Comparison of ENCODE assay signal across 9 mouse cellular contexts in genomic region chr11:4440978-4441377, GRCm38 (mm10). TPM values are rescaled to one million over a fixed set of nuclear protein-coding genes. Genes with fewer than 3 reads are reported as not detected.
DNase-seq lines count a peak whose midpoint lies in the region; TF ChIP-seq lines count a peak whose summit lies in the region.
"Had no signal": no experiment of that assay in that cellular context is flagged by ENCODE, and none has a peak within 500 bp of the region (broad histone marks: within the 10 kb centered on the region; RNA-seq: fewer than 3 reads in every experiment).

Gene Hormad2 (minus strand): TSS chr11:4441105.

- H3K27ac ChIP-seq in kidney, adult 2 months (ENCODE audit: insufficient read depth, low read depth, low read length) = no peak within 1 kb of the TSS

- 53% methylated on average over 19 of the region's 19 CpGs for WGBS in kidney, adult 2 months

- TF ChIP-seq CTCF in kidney, adult 2 months (conservative IDR thresholded peaks at IDR 0.05; ENCODE audit: insufficient read depth, insufficient read length, low read depth, low read length) = no peak

- no peaks in the 10 kb centered on the region for H3K27me3 ChIP-seq in kidney, adult 2 months (replicated peaks; ENCODE audit: control insufficient read depth, insufficient read depth, low read length)

- no peak within 1 kb of the TSS for H3K4me3 ChIP-seq in kidney, adult 2 months (ENCODE audit: insufficient read depth, low read depth, low read length)

- peak; percentile 23 for DNase-seq in kidney, adult 2 months
- no peak for DNase-seq in kidney, adult 9 months
- DNase-seq in embryo, embryonic 10 days (ENCODE audit: low spot score) = peak; percentile 45
- DNase-seq in liver = peak; percentile 67
- DNase-seq in thymus, postnatal 0 days (ENCODE audit: low spot score) = peak; percentile 18
- DNase-seq in urinary bladder, postnatal 14 days (ENCODE audit: low spot score) = no peak
- no peak for DNase-seq in left cerebral cortex, adult 8-10 months (ENCODE audit: low spot score in 2 of 2)
- DNase-seq in right cerebral cortex, postnatal 4 days = no peak

- no peaks in the 10 kb centered on the region for H3K4me1 ChIP-seq in kidney, adult 2 months (ENCODE audit: control insufficient read depth, insufficient read depth, low read length)

- no peak for TF ChIP-seq POLR2A in kidney, adult 2 months (IDR thresholded peaks at IDR 0.05; ENCODE audit: low read depth, low read length)

- no peaks in the 10 kb centered on the region for H3K36me3 ChIP-seq in kidney, adult 2 months (ENCODE audit: control insufficient read depth, insufficient read depth, low read length)

RNA-seq across cellular contexts. Expression of gene Hormad2, which starts in this region (rescaled TPM):
- polyA plus RNA-seq in kidney, adult 2 months (2012; rRNA removed) = not detected in 2 replicates
- 1.8 and 2.1 TPM in 2 replicates for polyA plus RNA-seq in thymus, postnatal 0 days (2015; fragmentation: Nextera tagmentation; extraction: Ambion mirVana)
- under 1 TPM in 1 of 4 experiments, not detected in 3; 0.23 TPM for total RNA-seq in left cerebral cortex, adult 8-10 months (2022)
- total RNA-seq: left cerebral cortex, adult 18-20 months had no signal

Comparison
In these comparisons a context has a peak if more than half of its experiments do, and no peak if none do; other contexts are left out.
1. Peak in DNase-seq in kidney, adult 2 months; RNA of the gene not detected or under 1 TPM.
2. DNase-seq: peak in embryo, embryonic 10 days (single experiment), liver (single experiment) and thymus, postnatal 0 days (single experiment); none in kidney, adult 9 months (single experiment), urinary bladder, postnatal 14 days (single experiment), left cerebral cortex, adult 8-10 months (0 of 2) and right cerebral cortex, postnatal 4 days (single experiment).